Mouse (Mus musculus) kidney, embryonic 14.5 days (tissue): ENCODE results near the gene Dctn3. TPM values are rescaled to one million over a fixed set of nuclear protein-coding genes. Genes with fewer than 3 reads are reported as not detected.
A peak's percentile ranks its signal among the peaks of the same experiment; 100 is the strongest.

Experiments
- ATAC-seq: fragments of 200-750 bp; cut with Nextera tagmentation; 2 replicates; pipeline ENCODE4 v1.8.0; 2017; ENCODE audit warnings: moderate number of reproducible peaks, mild to moderate bottlenecking, moderate TSS enrichment, moderate library complexity; ENCODE audit not compliant: low FRiP score, low TSS enrichment
- H3K27ac ChIP-seq: fragments of 300-500 bp; sonication (generic); 2 replicates; pipeline ENCODE4 v1.5.1; 2014; ENCODE audit warnings: low read depth, mild to moderate bottlenecking, low read length, moderate library complexity, mixed read lengths
- H3K27me3 ChIP-seq: fragments of 300-500 bp; sonication (generic); 2 replicates; pipeline ENCODE4 v1.6.1; 2014; ENCODE audit warnings: mild to moderate bottlenecking, low read length; ENCODE audit not compliant: control insufficient read depth, insufficient read depth
- H3K36me3 ChIP-seq: fragments of 300-500 bp; sonication (generic); 2 replicates; pipeline ENCODE4 v1.6.1; 2014; ENCODE audit warnings: low read length, mixed read lengths; ENCODE audit not compliant: control insufficient read depth, insufficient read depth
- H3K4me1 ChIP-seq: fragments of 300-500 bp; sonication (generic); 2 replicates; pipeline ENCODE4 v1.6.1; 2014; ENCODE audit warnings: low read length, mixed read lengths; ENCODE audit not compliant: control insufficient read depth, insufficient read depth
- H3K4me2 ChIP-seq: fragments of 300-500 bp; sonication (generic); replicated peaks from 2 replicates; pipeline ENCODE4 v1.6.1; 2014; ENCODE audit warnings: low read depth, mild to moderate bottlenecking, low read length
- H3K4me3 ChIP-seq: fragments of 300-500 bp; sonication (generic); 2 replicates; pipeline ENCODE4 v1.5.1; 2014; ENCODE audit warnings: mild to moderate bottlenecking, low read length
- H3K9ac ChIP-seq: fragments of 300-500 bp; sonication (generic); 2 replicates; pipeline ENCODE4 v1.6.1; 2014; ENCODE audit warnings: low read depth, mild to moderate bottlenecking, low read length, moderate library complexity
- H3K9me3 ChIP-seq: fragments of 300-500 bp; sonication (generic); 2 replicates; pipeline ENCODE4 v1.6.1; 2016; ENCODE audit warnings: low read length; ENCODE audit not compliant: control insufficient read depth
- WGBS: fragments of 180-500 bp; shearing (Covaris S2); extraction: QIAGEN DNeasy Blood & Tissue Kit; methylation state at CpG from one replicate; pipeline ENCODE4 v1.1.7; 2014; 5-methylcytosine and 5-hydroxymethylcytosine counted together
- polyA plus RNA-seq: library from polyadenylated mRNA; unstranded; fragments of >200 nt; fragmentation: Nextera tagmentation; extraction: Ambion mirVana; gene quantifications from 2 replicates; pipeline ENCODE4 v1.2.1, GENCODE M21; 2014

Gene Dctn3
- polyA plus RNA-seq, 1 experiment from 2014 or later = 107 TPM

- peaks cover 8% of the 10 kb centered on the region; the same call in 1 of the 2 replicates for H3K36me3 ChIP-seq
- no peak overlapping the region for H3K9ac ChIP-seq
- 56% methylated on average over 17 of the region's 17 CpGs for WGBS
- H3K4me3 ChIP-seq = no peak overlapping the region
- no peak overlapping the region for H3K27ac ChIP-seq
- H3K4me2 ChIP-seq = no peak overlapping the region; the same call in 1 of the 2 replicates
- H3K27me3 ChIP-seq = no peaks in the 10 kb centered on the region
- peaks cover 69% of the 10 kb centered on the region for H3K4me1 ChIP-seq
- H3K9me3 ChIP-seq = no peaks in the 10 kb centered on the region
- no peak for ATAC-seq
These were observed 46.5 kb downstream of the Dctn3 start for GRCm38 (mm10) chr4:41676248-41677005.

- peaks cover 27% of the 10 kb centered on the region; the same call in 1 of the 2 replicates for H3K36me3 ChIP-seq
- no peak overlapping the region for H3K9ac ChIP-seq
- H3K27ac ChIP-seq = no peak overlapping the region
- no peak overlapping the region for H3K4me2 ChIP-seq
- H3K9me3 ChIP-seq = no peaks in the 10 kb centered on the region
- WGBS = 62% methylated on average over 19 of the region's 19 CpGs
- no peaks in the 10 kb centered on the region for H3K27me3 ChIP-seq
- H3K4me1 ChIP-seq = peaks cover 49% of the 10 kb centered on the region
- ATAC-seq = no peak
- no peak overlapping the region for H3K4me3 ChIP-seq
These were observed 49.8 kb downstream of the Dctn3 start for GRCm38 (mm10) chr4:41673186-41673585.

- peaks cover 45% of the 10 kb centered on the region for H3K4me1 ChIP-seq
- H3K4me3 ChIP-seq = no peak overlapping the region
- 0 out of 2 replicates have a peak overlapping the region, but pooled peaks have one; percentile 5 for H3K4me2 ChIP-seq
- ATAC-seq = peak; percentile 18; the same call in 1 of the 2 replicates
- H3K36me3 ChIP-seq = peaks cover 27% of the 10 kb centered on the region; the same call in 1 of the 2 replicates
- H3K27me3 ChIP-seq = no peaks in the 10 kb centered on the region
- WGBS = 23% methylated on average over 8 of the region's 8 CpGs
- 0 out of 2 replicates have a peak overlapping the region, but pooled peaks have one; percentile 18 for H3K9ac ChIP-seq
- H3K27ac ChIP-seq = peak overlapping the region; percentile 42; the same call in 1 of the 2 replicates
- no peaks in the 10 kb centered on the region for H3K9me3 ChIP-seq
These were observed 50.4 kb downstream of the Dctn3 start for GRCm38 (mm10) chr4:41672522-41672963.

- H3K27me3 ChIP-seq = no peaks in the 10 kb centered on the region
- 0 out of 2 replicates have a peak overlapping the region, but pooled peaks have one; percentile 5 for H3K4me2 ChIP-seq
- H3K9me3 ChIP-seq = no peaks in the 10 kb centered on the region
- H3K36me3 ChIP-seq = peaks cover 27% of the 10 kb centered on the region; the same call in 1 of the 2 replicates
- H3K9ac ChIP-seq = peak overlapping the region; percentile 18; the same call in 1 of the 2 replicates
- peak; percentile 43; the same call in 1 of the 2 replicates for ATAC-seq
- peak overlapping the region; percentile 42; the same call in 1 of the 2 replicates for H3K27ac ChIP-seq
- no peak overlapping the region for H3K4me3 ChIP-seq
- 16% methylated on average over 8 of the region's 8 CpGs for WGBS
- peaks cover 41% of the 10 kb centered on the region for H3K4me1 ChIP-seq
These were observed 50.9 kb downstream of the Dctn3 start for GRCm38 (mm10) chr4:41671963-41672480.

- 0 out of 2 replicates have a peak, but pooled peaks have one; percentile 7 for ATAC-seq
- Histone ChIP-seq H3K27me3 (no peaks in the 10 kb centered on the region), H3K4me2 (no peak overlapping the region), H3K9ac (peak overlapping the region; percentile 18; the same call in 1 of the 2 replicates), H3K4me1 (peaks cover 41% of the 10 kb centered on the region), H3K4me3 (no peak overlapping the region), H3K27ac (no peak overlapping the region), H3K9me3 (no peaks in the 10 kb centered on the region), H3K36me3 (peaks cover 27% of the 10 kb centered on the region; the same call in 1 of the 2 replicates)
- WGBS = 22% methylated on average over 5 of the region's 5 CpGs
These were observed 51.5 kb downstream of the Dctn3 start for GRCm38 (mm10) chr4:41671500-41671899.

- Histone ChIP-seq H3K36me3 (peaks cover 27% of the 10 kb centered on the region; the same call in 1 of the 2 replicates), H3K27ac (no peak overlapping the region), H3K27me3 (no peaks in the 10 kb centered on the region), H3K9ac (no peak overlapping the region), H3K4me2 (no peak overlapping the region), H3K4me1 (peaks cover 40% of the 10 kb centered on the region), H3K9me3 (no peaks in the 10 kb centered on the region), H3K4me3 (no peak overlapping the region)
- WGBS = 85% methylated on average over 18 of the region's 18 CpGs
- no peak for ATAC-seq
These were observed 52.1 kb downstream of the Dctn3 start for GRCm38 (mm10) chr4:41670836-41671235.

GRCm38 (mm10) chr4:41666646-41667045 lies 56.3 kb downstream of the Dctn3 start:
- H3K4me2 ChIP-seq = no peak overlapping the region
- no peak for ATAC-seq
- H3K9me3 ChIP-seq = no peaks in the 10 kb centered on the region
- peak overlapping the region; percentile 71; the same call in 1 of the 2 replicates for H3K27ac ChIP-seq
- H3K9ac ChIP-seq = no peak overlapping the region
- H3K27me3 ChIP-seq = no peaks in the 10 kb centered on the region
- 51% methylated on average over 11 of the region's 11 CpGs for WGBS
- peaks cover 19% of the 10 kb centered on the region; the same call in 1 of the 2 replicates for H3K36me3 ChIP-seq
- no peak overlapping the region for H3K4me3 ChIP-seq
- peaks cover 57% of the 10 kb centered on the region for H3K4me1 ChIP-seq

- Histone ChIP-seq H3K36me3 (peaks cover 11% of the 10 kb centered on the region; the same call in 1 of the 2 replicates), H3K27me3 (no peaks in the 10 kb centered on the region), H3K27ac (peak overlapping the region; percentile 88), H3K9me3 (no peaks in the 10 kb centered on the region), H3K9ac (no peak overlapping the region), H3K4me1 (peaks cover 65% of the 10 kb centered on the region), H3K4me3 (no peak overlapping the region), H3K4me2 (peak overlapping the region; percentile 15)
- 3% methylated on average over 6 of the region's 8 CpGs for WGBS
- peak; percentile 81 for ATAC-seq
These were observed 57.8 kb downstream of the Dctn3 start for GRCm38 (mm10) chr4:41665009-41665675.
